Mouse (Mus musculus) spleen, adult 2 months (tissue): ENCODE results near the gene Mzf1.

Experiments used
- CTCF ChIP-seq: fragments of 200-500 bp; IDR thresholded peaks from 2 replicates; pipeline ENCODE4 v1.5.1; 2011; ENCODE audit warnings: mild to moderate bottlenecking, inconsistent platforms; ENCODE audit not compliant: insufficient read depth, insufficient read length, insufficient replicate concordance; ENCODE audit errors: extremely low read depth
- POLR2A ChIP-seq: fragments of 200-500 bp; IDR thresholded peaks from 2 replicates; pipeline ENCODE4 v1.6.1; 2011; ENCODE audit warnings: low read depth, low read length, inconsistent platforms

GRCm38 (mm10) chr7:13031983-13032382, 22.6 kb downstream of the Mzf1 start:
- TF ChIP-seq POLR2A, result no peak
- no peak for TF ChIP-seq CTCF
